Mouse (Mus musculus): ENCODE measurements at regions not wholly inside any gene's neighbourhood (a gene's known extent, or its start where the extent isn't known, plus 50 kb on each side); places are given as distances from the start of the nearest gene placed in this dataset.

DNA sequence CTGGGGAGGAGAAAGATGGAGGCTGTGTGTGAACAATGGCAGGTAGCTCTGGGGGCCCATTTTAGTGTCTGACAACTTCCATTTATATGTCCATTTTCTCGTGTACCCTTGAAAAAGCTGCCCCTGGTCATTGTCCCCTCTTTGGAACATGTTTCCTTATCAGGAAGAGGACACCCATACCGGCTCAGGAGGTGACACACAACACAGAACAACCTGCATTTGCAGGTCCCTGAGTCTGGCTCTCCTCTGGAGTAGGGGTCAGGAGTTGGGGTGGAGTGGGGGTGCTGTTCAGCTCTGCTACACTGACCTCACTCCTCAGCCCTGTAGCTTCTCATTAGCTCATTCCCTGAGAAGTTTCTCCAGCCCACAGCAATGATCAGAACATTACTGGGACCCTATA is 61.7 kb upstream of the Stx16 start:
- TF ChIP-seq CTCF (conservative IDR thresholded peaks at IDR 0.05; ENCODE audit: insufficient read depth, insufficient read length, low read depth, low read length) (no peak), POLR2A (IDR thresholded peaks at IDR 0.05; ENCODE audit: low read depth, low read length) (no peak)
